Mouse (Mus musculus): ENCODE measurements around the gene Polr1d.

Gene Polr1d

GRCm38 (mm10) chr5:147076799-147077165, at the start of gene Polr1d:
Gene Polr1d (plus strand): TSS chr5:147077050.
- 0% methylated on average over 17 of the region's 17 CpGs for WGBS

GRCm38 (mm10) chr5:147031281-147031680, 45.6 kb upstream of the Polr1d start:
- WGBS, result 77% methylated on average over 14 of the region's 14 CpGs

DNA sequence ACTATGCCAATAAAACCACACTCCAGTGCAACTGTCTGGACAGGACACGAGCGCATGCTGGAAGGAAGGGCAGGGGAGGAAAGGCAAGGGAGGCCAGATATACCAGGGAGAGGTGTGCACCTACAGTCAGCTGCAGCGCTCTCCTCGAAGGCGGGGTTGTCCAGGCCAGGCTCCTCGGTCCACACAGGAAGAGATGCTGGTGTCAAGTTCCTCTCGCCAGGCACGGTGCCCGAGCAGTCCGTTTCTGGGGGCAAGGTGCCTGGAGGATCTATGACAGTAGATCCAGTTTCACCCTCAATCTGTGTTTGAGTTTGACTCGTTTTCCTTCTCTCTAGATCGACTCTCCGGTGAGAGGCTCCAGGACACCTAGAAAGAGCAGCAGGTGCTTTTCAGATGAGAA, 43.7 kb upstream of the Polr1d start:
- 87% methylated on average over 13 of the region's 13 CpGs for WGBS

GRCm38 (mm10) chr5:147034283-147034682, 42.6 kb upstream of the Polr1d start:
- WGBS, result 46% methylated on average over 12 of the region's 12 CpGs

GRCm38 (mm10) chr5:147035301-147035700, 41.5 kb upstream of the Polr1d start:
- 73% methylated on average over 6 of the region's 6 CpGs for WGBS

DNA sequence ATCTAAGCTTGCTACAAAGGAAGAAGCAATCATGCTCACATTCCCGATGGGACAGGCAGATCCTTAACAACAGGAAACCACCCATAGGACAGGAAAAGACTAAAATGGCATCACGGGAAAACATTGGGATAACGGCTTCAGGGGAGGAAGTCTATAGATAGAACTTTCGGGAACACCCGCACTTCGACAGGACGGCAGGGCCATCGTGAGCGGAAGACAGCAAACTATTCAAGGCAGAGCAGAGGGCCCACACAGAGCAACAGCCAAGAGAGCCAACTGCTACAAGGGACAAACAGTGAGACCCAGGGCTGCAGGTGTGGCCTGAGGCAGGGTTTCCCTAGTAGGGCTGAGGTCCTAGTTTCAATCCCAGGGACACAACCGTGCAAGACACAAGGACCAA, 40.8 kb upstream of the Polr1d start:
- WGBS, result 67% methylated on average over 10 of the region's 10 CpGs

DNA sequence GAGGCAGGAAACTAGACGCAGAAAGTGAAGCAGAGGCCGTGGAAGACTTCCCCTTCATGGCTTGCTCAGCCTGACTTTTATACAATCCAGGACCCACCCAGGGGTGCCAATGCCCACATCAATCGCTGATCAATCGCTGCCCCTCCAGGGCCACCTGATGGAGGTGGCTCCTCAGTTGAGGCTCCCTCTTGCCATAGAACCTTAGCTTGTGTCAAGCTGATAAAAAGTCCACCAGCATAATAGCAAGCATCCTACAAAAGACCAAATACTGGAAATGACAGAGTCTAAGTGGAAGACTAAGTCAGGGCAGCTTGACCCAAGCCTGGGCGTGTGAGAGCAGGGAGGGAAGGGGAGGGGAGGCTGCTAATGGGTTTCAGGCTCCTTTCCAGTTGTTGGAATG, 40.2 kb upstream of the Polr1d start:
- WGBS, result 88% methylated on average over 5 of the region's 5 CpGs

- 67% methylated on average over 3 of the region's 3 CpGs for WGBS
Observed at GRCm38 (mm10) chr5:147037601-147038000, 39.2 kb upstream of the Polr1d start.

DNA sequence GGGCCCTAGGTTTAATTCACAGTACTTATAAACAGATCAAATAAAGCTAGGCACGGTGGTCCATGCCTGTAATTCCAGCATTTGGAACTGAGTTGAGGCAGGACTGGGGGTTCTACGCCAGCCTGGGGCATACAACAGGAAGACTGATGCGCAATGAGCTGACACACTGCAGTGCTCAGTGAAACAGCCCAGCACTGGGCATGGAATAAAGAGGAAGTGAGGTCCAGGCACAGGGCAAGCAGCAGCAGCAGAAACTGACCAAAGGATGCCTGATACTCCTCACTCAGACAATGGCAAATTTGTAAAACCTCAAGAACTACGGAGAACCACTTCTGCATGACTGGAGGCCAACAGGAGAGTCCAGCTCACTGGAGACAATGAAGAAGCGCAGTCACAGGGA, 37.5 kb upstream of the Polr1d start:
- WGBS, result 75% methylated on average over 5 of the region's 5 CpGs

- WGBS, result 81% methylated on average over 40 of the region's 40 CpGs
Observed at GRCm38 (mm10) chr5:147041965-147042937, 34.6 kb upstream of the Polr1d start.

DNA sequence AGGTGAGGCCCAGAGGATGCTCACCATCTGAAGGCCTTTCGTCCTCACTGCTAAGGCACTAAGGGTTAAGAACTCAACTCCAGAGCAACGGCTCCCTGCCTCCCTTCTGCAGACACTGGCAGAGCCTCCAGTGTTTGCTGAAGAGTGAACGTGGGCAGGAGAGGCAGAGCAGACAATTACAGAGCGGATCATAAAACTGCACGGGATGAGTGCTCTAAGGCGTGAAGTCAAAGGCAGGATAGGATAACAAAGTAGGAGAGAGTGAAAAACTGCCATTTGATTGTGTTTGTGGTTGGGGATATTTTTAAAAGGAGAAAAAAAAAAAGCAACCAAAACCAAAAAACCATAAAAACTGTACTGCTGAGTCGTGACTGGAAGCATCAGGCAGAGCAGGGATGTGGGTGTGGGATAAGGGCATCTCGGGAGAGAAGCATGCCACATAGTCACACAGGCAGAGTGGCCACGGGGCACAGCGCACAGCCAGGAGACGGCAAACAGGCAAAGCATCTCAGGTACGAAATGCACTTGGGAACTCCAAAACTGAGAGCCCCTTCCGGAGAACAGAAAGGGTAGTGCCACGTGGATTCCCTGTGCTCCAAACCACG, 33.5 kb upstream of the Polr1d start:
- WGBS, result 45% methylated on average over 15 of the region's 15 CpGs

DNA sequence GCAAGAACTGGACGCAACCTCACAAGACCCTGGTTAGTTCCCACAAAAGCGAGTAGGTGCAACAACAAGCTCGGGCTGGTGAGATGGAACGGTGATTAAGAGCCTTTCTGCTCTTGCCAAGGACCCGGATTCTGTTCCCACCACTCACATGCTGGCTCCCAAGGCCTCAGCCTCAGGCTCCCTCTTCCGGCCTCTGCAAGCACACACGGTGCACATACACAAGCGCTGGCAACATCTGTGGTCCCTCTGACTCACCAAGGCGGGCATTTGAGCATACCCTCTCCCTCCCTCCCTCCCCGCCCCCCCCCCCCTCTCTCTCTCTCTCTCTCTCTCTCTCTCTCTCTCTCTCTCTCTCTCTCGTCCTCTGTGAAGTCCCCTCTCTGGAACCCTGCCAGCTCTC, 31.5 kb upstream of the Polr1d start:
- whole genome bisulfite sequencing, result 65% methylated on average over 10 of the region's 11 CpGs

DNA sequence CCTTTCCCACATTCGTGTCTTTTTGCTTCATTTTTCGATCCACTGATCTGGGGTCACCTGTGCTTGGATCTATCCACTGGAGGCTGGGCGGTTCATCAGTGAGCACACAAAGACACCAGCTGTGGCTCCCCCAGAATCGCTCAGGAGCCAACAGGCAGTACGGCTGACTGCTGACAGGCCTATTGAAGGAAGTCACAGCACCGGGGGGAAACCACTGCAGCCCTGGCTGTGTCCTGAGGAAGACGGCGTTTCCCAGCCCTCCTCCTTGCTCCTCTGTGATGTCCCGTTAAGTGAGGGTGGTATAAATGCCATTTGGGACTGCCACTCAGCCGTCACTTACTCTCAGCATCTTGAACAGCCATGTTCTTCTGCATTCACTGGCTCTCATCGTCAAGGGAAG, 30.9 kb upstream of the Polr1d start:
- 68% methylated on average over 11 of the region's 11 CpGs for WGBS

- 78% methylated on average over 19 of the region's 19 CpGs for WGBS
Observed at GRCm38 (mm10) chr5:147049544-147050209, 27.2 kb upstream of the Polr1d start.

GRCm38 (mm10) chr5:147050816-147051499, 25.9 kb upstream of the Polr1d start:
- 82% methylated on average over 13 of the region's 13 CpGs for WGBS

DNA sequence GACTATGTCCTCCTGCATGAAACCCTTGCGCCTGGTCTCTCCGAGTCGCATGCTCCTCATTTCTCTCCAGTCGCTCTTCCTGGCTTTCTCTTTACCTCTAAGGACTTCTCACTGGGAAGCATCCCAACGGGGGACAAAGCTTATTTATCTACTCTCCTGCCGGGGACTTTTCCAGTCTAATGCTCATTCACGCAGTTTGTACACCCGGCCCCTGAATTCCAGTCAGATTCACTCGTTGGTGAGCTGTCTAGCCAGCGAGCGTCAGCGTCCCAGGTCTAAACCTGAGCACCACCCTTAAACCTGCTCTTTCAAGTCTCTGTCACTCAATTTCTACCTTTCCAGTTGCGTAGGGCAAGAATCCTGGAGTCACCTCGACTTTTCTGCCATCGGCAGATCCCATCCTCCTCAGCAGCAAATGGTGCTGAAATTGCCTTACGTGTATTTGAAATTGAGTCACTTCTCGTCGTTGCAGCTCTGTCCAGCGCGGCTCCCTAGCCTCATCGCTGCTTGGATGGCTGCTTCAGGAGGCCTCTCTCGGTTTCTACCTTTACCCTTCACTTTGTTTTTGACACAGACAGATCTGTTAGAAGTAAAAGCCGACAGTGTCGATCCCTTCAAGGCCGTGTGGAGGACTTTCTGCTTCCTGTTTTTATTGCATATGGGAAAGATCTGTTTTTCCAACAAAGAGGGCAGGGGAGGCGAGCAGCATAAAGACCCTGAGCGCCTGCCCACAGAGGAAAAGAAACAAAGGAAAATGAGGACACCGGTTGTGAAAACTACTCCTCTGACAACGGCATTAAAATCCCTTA, 25.1 kb upstream of the Polr1d start:
- WGBS, result 59% methylated on average over 29 of the region's 29 CpGs

- WGBS, result 73% methylated on average over 4 of the region's 4 CpGs
Observed at GRCm38 (mm10) chr5:147052309-147052558, 24.6 kb upstream of the Polr1d start.

- WGBS, result 81% methylated on average over 6 of the region's 6 CpGs
Observed at GRCm38 (mm10) chr5:147053071-147053470, 23.8 kb upstream of the Polr1d start.

GRCm38 (mm10) chr5:147053481-147053880, 23.4 kb upstream of the Polr1d start:
- WGBS, result 92% methylated on average over 3 of the region's 3 CpGs

- WGBS, result 62% methylated on average over 6 of the region's 6 CpGs
Observed at GRCm38 (mm10) chr5:147054328-147054727, 22.5 kb upstream of the Polr1d start.

- 45% methylated on average over 2 of the region's 2 CpGs for WGBS
Observed at GRCm38 (mm10) chr5:147054747-147055270, 22.0 kb upstream of the Polr1d start.

All from cerebral cortex, adult 2 months (tissue).